Mouse (Mus musculus) urinary bladder, postnatal 14 days (tissue): ENCODE results near the gene Tmem135.
"Not testable (repeated sequence)": the region's sequence is repeated elsewhere in the genome, so short reads cannot be mapped to it uniquely, and the experiment has no call there.

Source experiments
- DNase-seq: peaks from one replicate; pipeline ENCODE4 v3.0.0; 2021; ENCODE audit warnings: low spot score

Gene Tmem135

GRCm38 (mm10) chr7:89326202-89326601, 77.8 kb downstream of the Tmem135 start:
- DNase-seq = no peak

- DNase-seq = not testable (repeated sequence)
These were observed 81.3 kb downstream of the Tmem135 start for GRCm38 (mm10) chr7:89322741-89323140.

- DNase-seq = no peak
These were observed 84.7 kb downstream of the Tmem135 start for GRCm38 (mm10) chr7:89319351-89319750.

GRCm38 (mm10) chr7:89317088-89317487, 86.9 kb downstream of the Tmem135 start:
- not testable (repeated sequence) for DNase-seq

DNA sequence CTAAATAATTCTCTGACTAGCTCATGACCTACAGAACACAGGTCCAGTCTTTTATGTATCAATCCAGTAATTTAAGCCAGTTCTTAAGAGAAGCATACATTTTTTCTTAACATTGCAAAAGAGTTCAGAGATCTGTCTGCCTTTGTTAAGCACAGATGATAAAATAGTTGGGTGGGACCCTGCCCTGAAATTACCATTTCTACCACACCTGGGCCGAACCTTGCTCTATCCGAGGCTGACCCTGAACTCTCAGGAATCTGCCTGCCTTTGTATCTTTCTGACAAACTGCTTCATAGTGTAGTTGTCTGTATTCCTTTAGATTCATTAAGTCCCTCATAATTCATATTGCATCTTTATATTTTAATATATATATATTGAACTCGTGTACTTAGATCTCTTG, 87.9 kb downstream of the Tmem135 start:
- no peak for DNase-seq

GRCm38 (mm10) chr7:89311555-89311954, 92.5 kb downstream of the Tmem135 start:
- DNase-seq = no peak

DNA sequence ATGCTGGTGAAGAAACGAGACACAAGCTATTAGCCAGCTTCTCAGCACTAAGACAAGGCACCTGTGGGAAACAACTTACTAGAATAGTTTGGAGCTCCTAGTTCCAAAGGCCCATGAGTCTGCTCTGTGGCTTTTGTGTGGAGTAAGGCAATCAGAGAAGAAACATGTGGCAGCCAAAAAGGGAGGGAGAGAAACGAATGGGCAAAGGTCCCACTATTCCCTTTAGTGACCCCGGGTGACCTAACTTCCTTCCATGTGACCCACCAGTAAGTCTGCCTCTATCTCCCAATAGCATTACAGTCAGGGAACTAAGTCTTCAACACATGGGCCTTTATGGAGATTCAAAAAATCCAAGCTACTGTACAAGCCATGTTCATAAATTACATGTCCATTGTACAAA, 95.1 kb downstream of the Tmem135 start:
- no peak for DNase-seq

DNA sequence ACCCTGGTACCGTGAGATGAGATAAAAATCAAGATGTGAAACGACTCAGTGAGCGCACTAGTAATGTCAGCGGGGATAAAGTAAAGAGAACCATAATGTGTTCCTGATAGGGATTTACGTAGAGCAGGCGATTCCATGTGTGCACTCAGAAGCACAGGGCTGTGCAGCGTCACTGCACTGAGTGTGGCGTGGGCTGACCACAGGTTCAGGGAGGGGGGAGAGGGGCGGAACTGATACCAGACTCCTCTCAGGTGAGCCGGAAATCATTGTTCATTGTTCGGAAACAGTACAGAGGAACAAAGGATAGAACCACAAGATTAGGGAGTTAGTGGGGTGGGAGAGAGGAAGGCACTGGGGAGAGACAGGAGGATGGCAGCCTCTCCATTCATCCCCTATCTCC, 95.8 kb downstream of the Tmem135 start:
- DNase-seq = no peak

DNA sequence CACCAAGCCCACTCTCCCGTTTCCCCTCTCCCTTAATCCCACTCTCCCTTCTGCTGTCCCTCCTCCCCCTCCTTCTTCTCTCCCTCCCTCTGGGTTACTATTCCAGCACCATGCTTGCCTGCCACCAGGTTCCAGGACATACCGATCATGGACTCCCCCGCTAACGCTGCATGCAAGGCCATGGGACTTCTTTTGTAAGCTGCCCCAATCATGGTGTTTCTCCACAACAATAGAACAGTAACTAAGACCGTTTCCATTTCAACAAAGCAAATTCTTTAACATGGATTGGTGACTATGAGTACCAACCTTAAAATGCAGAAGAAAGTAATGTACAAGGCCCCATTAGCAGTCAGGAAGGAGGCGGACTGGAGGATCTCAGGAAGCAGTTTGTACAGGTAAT, 97.2 kb downstream of the Tmem135 start:
- no peak for DNase-seq

DNA sequence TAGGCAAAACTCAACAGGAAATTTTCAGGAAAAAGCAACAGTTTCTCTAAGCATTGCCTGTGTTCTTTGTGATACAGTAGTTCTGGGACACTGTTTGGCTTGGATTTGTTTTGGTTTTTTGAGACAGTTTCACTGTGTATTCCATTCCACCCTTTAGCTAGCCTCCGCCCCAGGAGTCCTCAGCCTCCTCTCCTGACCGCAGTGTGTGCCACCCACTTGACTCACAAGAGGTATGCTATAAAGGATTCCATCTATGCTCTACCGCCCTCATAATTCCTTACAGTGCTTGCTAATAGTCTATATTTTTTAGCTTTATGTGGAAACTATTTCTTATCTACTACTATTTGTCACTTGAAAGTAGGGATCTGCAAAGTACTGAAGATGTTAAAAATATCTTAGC, 99.1 kb downstream of the Tmem135 start:
- no peak for DNase-seq

GRCm38 (mm10) chr7:89303765-89304164, 100.3 kb downstream of the Tmem135 start:
- no peak for DNase-seq

DNA sequence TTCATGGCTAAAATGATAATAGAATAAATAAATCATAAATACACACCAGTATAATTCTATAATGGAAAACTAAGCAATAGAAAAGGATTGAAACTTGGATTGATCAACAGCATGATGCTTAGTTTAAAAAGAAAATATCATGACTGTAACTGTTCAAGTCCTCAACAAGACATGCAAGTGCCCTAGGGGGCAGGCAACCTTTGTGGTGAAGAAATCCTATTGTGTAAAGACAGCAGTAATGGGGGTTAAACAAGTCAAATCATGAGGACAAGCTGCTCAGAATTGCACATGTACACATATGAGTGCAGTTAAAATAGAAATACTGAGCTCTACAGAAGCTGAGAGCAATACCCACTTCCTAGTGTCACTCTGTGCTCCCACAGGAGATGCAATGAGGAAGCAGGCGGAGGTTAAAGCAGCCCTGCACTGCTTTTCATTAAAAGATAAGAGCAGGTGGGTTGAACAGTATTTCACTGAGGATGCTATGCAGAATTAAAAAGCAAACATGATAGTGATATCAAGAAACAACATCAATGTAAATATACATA, 105.0 kb downstream of the Tmem135 start:
- no peak for DNase-seq

- no peak for DNase-seq
These were observed 107.1 kb downstream of the Tmem135 start for GRCm38 (mm10) chr7:89296941-89297340.

- no peak for DNase-seq
These were observed 121.4 kb downstream of the Tmem135 start for GRCm38 (mm10) chr7:89282664-89283063.

GRCm38 (mm10) chr7:89270438-89270837, 133.6 kb downstream of the Tmem135 start:
- DNase-seq = not testable (repeated sequence)

DNA sequence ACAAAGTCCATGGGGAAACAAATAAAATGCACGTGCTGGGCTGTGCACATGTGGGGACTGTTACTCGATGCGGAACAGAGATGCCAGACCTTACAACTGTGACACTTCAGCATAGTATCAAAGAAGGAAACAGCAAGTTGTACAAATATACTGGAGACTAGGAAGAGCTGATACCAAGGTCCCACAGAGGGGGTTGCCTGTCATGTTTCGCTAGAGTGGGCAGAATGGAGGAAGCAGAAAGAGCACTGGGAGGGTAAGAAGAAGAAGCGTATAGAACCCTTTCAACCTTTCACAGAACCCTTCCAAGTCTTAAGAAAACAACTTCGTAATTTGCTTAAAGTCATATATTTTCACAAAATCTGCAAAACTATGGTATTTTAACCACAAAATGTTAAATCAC, 134.2 kb downstream of the Tmem135 start:
- DNase-seq = no peak

- DNase-seq = no peak
These were observed 136.5 kb downstream of the Tmem135 start for GRCm38 (mm10) chr7:89267542-89267941.

DNA sequence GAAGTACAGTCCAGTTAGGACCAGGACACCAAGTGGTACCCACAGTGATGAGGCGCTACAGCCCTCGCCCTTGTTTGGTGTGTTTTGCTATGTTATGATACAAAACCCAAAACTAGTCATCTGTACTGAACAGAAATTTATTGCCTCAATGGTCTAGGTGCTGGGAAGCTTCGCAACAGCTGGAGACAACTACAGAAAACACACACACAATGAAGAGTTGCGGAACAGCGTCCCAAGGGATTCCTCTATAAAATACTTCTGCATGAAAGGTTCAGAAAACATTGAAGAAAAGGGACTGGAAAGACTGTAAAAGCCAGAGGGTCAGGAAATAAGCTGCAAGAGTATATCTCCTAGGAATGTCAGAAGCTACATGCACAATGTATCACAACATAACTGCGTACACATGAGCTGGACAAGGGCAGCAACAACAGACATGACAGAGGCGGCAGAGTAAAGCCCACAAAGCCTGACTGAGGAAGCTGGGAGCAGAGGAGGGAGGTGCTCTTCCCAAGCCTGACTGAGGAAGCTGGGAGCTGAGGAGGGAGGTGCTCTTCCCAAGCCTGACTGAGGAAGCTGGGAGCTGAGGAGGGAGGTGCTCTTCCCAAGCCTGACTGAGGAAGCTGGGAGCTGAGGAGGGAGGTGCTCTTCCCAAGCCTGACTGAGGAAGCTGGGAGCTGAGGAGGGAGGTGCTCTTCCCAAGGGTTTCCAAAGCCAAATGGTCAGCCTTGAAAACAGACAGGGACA, 137.8 kb downstream of the Tmem135 start:
- DNase-seq = no peak

DNA sequence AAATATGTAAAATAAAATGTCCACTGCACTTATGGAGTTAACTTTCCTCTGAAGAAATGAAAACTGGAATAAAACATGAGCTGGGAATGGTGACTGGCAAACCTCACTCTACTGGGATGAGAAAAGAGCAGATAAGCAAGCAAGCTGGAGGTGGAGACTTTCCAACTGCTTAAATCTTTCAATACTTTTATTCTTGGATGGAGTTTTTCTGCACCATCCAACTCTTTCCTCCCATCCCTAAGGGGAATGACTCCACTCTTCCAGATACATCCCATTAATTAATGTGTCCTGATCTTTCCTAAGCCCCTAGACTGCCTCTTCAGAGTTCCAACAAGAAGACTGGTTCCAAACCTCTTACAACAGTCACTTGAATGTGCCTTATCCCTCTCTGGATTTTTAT, 143.1 kb downstream of the Tmem135 start:
- no peak for DNase-seq

GRCm38 (mm10) chr7:89258832-89259231, 145.2 kb downstream of the Tmem135 start:
- no peak for DNase-seq

DNA sequence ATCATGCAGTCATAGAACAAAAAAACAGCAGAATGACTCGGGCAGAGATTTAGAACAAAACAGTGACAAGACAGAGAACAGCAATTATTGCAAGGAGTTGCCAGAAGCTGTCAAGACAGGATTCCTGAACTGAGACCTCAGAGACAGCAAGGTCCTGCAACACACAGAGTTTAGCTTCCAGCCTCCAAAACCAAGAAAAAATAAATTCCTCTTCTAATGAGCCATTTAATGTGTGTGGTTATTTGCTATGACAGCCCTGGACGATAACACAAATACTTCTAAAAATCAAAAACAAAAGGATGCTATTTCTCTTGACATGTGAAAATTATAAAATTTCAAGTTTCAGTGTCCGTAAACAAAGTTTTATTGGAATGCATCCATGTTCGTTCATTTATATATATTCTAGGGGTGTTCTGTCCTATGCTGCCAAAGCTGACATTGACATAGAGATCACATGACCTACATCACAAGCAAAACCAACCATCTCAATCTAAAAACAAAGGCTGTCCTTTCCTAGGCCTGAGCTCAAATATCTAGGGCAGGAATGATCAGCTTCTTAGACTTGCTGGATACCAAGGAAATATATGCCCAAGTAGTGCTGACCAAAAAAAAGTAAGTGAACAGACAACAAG, 146.0 kb downstream of the Tmem135 start:
- DNase-seq = no peak

- DNase-seq = no peak
These were observed 150.2 kb downstream of the Tmem135 start for GRCm38 (mm10) chr7:89253772-89254171.

- no peak for DNase-seq
These were observed 150.7 kb downstream of the Tmem135 start for GRCm38 (mm10) chr7:89253317-89253716.
